Mouse (Mus musculus): Measurements from ENCODE around the gene Ermard.
"Not testable (repeated sequence)": the region's sequence is repeated elsewhere in the genome, so short reads cannot be mapped to it uniquely, and the experiment has no call there.

Ermard gene

GRCm38 (mm10) chr17:15041175-15041729, at the start of gene Ermard, which contains the start of the genes Tcte3 and Gm3448:
TSS of gene Ermard (plus strand) at chr17:15041208.
TSS of gene Tcte3 (minus strand) at chr17:15041488.
TSS of gene Gm3448 (minus strand) at chr17:15041537.
- peak; percentile 56 for DNase-seq

GRCm38 (mm10) chr17:14992522-14993138, 48.4 kb upstream of the Ermard start:
- not testable (repeated sequence) for DNase-seq

GRCm38 (mm10) chr17:14993139-14993832, 47.7 kb upstream of the Ermard start:
- DNase-seq: not testable (repeated sequence)

- not testable (repeated sequence) for DNase-seq
Observed at GRCm38 (mm10) chr17:14994140-14994539, 46.9 kb upstream of the Ermard start.

- not testable (repeated sequence) for DNase-seq
Observed at GRCm38 (mm10) chr17:15000047-15000446, 41.0 kb upstream of the Ermard start.

GRCm38 (mm10) chr17:15009088-15009487, 31.9 kb upstream of the Ermard start:
- not testable (repeated sequence) for DNase-seq

GRCm38 (mm10) chr17:15009706-15010413, 31.1 kb upstream of the Ermard start, which contains the start of gene Gm3435:
TSS of gene Gm3435 (plus strand) at chr17:15010176.
- not testable (repeated sequence) for DNase-seq

GRCm38 (mm10) chr17:15021503-15022220, 19.3 kb upstream of the Ermard start:
- DNase-seq: peak; percentile 25

GRCm38 (mm10) chr17:15023878-15024492, 17.0 kb upstream of the Ermard start:
- DNase-seq: not testable (repeated sequence)

GRCm38 (mm10) chr17:15024502-15025193, 16.4 kb upstream of the Ermard start:
- not testable (repeated sequence) for DNase-seq

- not testable (repeated sequence) for DNase-seq
Observed at GRCm38 (mm10) chr17:15025513-15025912, 15.5 kb upstream of the Ermard start.

- not testable (repeated sequence) for DNase-seq
Observed at GRCm38 (mm10) chr17:15031414-15031813, 9.6 kb upstream of the Ermard start.

- not testable (repeated sequence) for DNase-seq
Observed at GRCm38 (mm10) chr17:15040455-15040854, 553 bp upstream of the Ermard start.

- not testable (repeated sequence) for DNase-seq
Observed at GRCm38 (mm10) chr17:15050338-15050737, 9.3 kb downstream of the Ermard start.

- DNase-seq: not testable (repeated sequence)
Observed at GRCm38 (mm10) chr17:15052766-15053165, 11.8 kb downstream of the Ermard start.

GRCm38 (mm10) chr17:15053183-15053828, 12.3 kb downstream of the Ermard start:
- DNase-seq: not testable (repeated sequence)

GRCm38 (mm10) chr17:15053829-15054200, 12.8 kb downstream of the Ermard start:
- not testable (repeated sequence) for DNase-seq

- DNase-seq: no peak
Observed at GRCm38 (mm10) chr17:15055925-15056324, 14.9 kb downstream of the Ermard start.

- no peak for DNase-seq
Observed at GRCm38 (mm10) chr17:15058161-15058591, 17.2 kb downstream of the Ermard start.

- no peak for DNase-seq
Observed at GRCm38 (mm10) chr17:15059646-15060045, 18.6 kb downstream of the Ermard start.

- no peak for DNase-seq
Observed at GRCm38 (mm10) chr17:15060356-15060755, 19.3 kb downstream of the Ermard start.

All from cerebellum, adult 9-11 months (tissue).